Mouse (Mus musculus) stomach, embryonic 14.5 days (tissue): ENCODE results near the gene Slc17a2. TPM values are rescaled to one million over a fixed set of nuclear protein-coding genes. Genes with fewer than 3 reads are reported as not detected.

Experiments
- ATAC-seq: fragments of 200-750 bp; cut with Nextera tagmentation; 2 replicates; pipeline ENCODE4 v1.8.0; 2017; ENCODE audit warnings: low read depth, moderate TSS enrichment; ENCODE audit not compliant: insufficient number of reproducible peaks, insufficient read depth, low FRiP score
- H3K27ac ChIP-seq: fragments of 300-500 bp; sonication (generic); 2 replicates; pipeline ENCODE4 v1.5.1; 2014; ENCODE audit warnings: mild to moderate bottlenecking, low read length, moderate library complexity, mixed read lengths
- H3K27me3 ChIP-seq: fragments of 300-500 bp; sonication (generic); 2 replicates; pipeline ENCODE4 v1.6.1; 2014; ENCODE audit warnings: low read length, control low read depth, mixed read lengths; ENCODE audit not compliant: control insufficient read depth, insufficient read depth
- H3K36me3 ChIP-seq: fragments of 300-500 bp; sonication (generic); 2 replicates; pipeline ENCODE4 v1.6.1; 2014; ENCODE audit warnings: mild to moderate bottlenecking, control low read depth, low read length, moderate library complexity, mixed read lengths; ENCODE audit not compliant: control insufficient read depth, insufficient read depth
- H3K4me1 ChIP-seq: fragments of 300-500 bp; sonication (generic); 2 replicates; pipeline ENCODE4 v1.6.1; 2014; ENCODE audit warnings: low read length, control low read depth, mixed read lengths; ENCODE audit not compliant: control insufficient read depth, insufficient read depth
- H3K4me2 ChIP-seq: fragments of 300-500 bp; sonication (generic); replicated peaks from 2 replicates; pipeline ENCODE4 v1.6.1; 2014; ENCODE audit warnings: low read depth, low read length, control low read depth
- H3K4me3 ChIP-seq: fragments of 300-500 bp; sonication (generic); 2 replicates; pipeline ENCODE4 v1.5.1; 2014; ENCODE audit warnings: low read depth, low read length, control low read depth
- H3K9ac ChIP-seq: fragments of 300-500 bp; sonication (generic); replicated peaks from 2 replicates; pipeline ENCODE4 v1.6.1; 2014; ENCODE audit warnings: low read depth, mild to moderate bottlenecking, control low read depth, low read length, moderate library complexity, mixed read lengths
- H3K9me3 ChIP-seq: fragments of 300-500 bp; sonication (generic); 2 replicates; pipeline ENCODE4 v1.6.1; 2016; ENCODE audit warnings: low read depth, low read length, control low read depth; ENCODE audit not compliant: control insufficient read depth
- WGBS: fragments of 180-500 bp; shearing (Covaris S2); extraction: QIAGEN DNeasy Blood & Tissue Kit; methylation state at CpG from one replicate; pipeline ENCODE4 v1.1.7; 2014; 5-methylcytosine and 5-hydroxymethylcytosine counted together
- polyA plus RNA-seq: library from polyadenylated mRNA; unstranded; fragments of >200 nt; fragmentation: Nextera tagmentation; extraction: Ambion mirVana; gene quantifications from 2 replicates; pipeline ENCODE4 v1.2.1, GENCODE M21; 2014

The Slc17a2 gene
- polyA plus RNA-seq, 1 experiment from 2014 or later = 0.13 TPM

DNA sequence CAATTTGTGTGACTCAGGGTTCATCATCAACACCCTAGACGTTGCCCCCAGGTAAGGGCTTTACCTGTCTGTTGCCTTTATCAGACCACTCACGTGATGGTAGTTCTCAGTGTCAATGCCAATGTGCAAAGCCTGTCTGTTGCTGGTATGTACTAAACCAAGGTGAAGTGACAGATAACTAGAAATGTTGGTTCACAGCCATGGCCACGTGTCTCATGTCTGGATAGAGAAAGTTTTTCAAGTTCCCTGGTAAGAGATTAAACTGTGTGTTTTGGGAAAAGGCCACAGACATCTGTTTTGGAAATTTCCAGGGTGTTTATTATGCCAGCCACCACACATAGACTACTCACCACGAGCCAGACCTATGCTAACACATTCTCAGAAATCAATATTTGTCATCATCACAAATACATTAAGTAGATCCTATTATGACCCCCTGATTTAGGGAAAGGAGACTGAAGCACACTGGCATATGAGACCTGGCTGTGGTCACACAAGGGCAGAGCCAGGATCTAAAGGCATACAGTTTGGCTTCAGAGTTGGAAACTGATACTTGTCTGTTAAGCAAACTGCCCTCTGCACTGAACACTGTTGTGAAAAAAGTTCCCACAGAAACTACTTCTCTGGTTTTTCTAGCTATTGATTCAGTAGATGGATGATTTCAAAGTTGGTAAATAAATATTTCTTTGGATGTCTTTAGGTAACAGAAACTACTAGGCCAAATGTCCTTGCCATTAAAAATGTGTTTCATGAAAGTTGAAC lies 13.6 kb downstream of the Slc17a2 start:
- Histone ChIP-seq H3K4me2 (no peak overlapping the region), H3K27me3 (no peaks in the 10 kb centered on the region), H3K9ac (no peak overlapping the region), H3K9me3 (no peaks in the 10 kb centered on the region), H3K4me1 (no peaks in the 10 kb centered on the region), H3K27ac (no peak overlapping the region), H3K36me3 (no peaks in the 10 kb centered on the region), H3K4me3 (no peak overlapping the region)
- WGBS = 64% methylated on average over 4 of the region's 4 CpGs
- ATAC-seq = no peak

DNA sequence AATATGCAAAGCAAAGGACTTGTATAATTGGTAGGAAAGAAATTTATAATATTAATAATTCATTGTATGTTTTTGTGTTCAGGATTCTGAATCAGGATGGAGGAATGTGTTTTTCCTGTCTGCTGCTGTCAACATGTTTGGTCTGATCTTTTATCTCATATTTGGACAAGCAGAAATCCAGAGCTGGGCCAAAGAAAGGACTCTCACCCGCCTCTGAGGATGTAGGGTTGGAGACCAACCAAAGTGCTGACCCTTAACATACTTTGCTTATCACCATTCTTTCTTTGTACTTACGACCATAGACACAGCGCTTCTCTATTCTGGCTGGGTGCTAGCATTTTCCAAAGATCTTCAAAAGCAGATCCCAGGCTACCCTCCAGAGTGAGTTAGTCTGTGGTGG lies 15.4 kb downstream of the Slc17a2 start:
- WGBS = 73% methylated on average over 3 of the region's 3 CpGs
- no peaks in the 10 kb centered on the region for H3K36me3 ChIP-seq
- H3K4me3 ChIP-seq = no peak overlapping the region
- H3K27ac ChIP-seq = no peak overlapping the region
- no peak for ATAC-seq
- H3K4me2 ChIP-seq = no peak overlapping the region
- no peaks in the 10 kb centered on the region for H3K4me1 ChIP-seq
- no peak overlapping the region for H3K9ac ChIP-seq
- H3K9me3 ChIP-seq = no peaks in the 10 kb centered on the region
- H3K27me3 ChIP-seq = no peaks in the 10 kb centered on the region

- no peak overlapping the region for H3K4me2 ChIP-seq
- H3K4me3 ChIP-seq = no peak overlapping the region
- H3K36me3 ChIP-seq = no peaks in the 10 kb centered on the region
- H3K27ac ChIP-seq = no peak overlapping the region
- no peaks in the 10 kb centered on the region for H3K9me3 ChIP-seq
- 70% methylated on average over 3 of the region's 3 CpGs for WGBS
- H3K27me3 ChIP-seq = no peaks in the 10 kb centered on the region
- ATAC-seq = no peak
- no peak overlapping the region for H3K9ac ChIP-seq
- no peaks in the 10 kb centered on the region for H3K4me1 ChIP-seq
Measured at GRCm38 (mm10) chr13:23826606-23827005, 19.8 kb downstream of the Slc17a2 start.

GRCm38 (mm10) chr13:23833053-23833452 lies 26.3 kb downstream of the Slc17a2 start:
- 13% methylated on average over 6 of the region's 6 CpGs for WGBS
- no peak overlapping the region for H3K4me3 ChIP-seq

GRCm38 (mm10) chr13:23834836-23835235 lies 28.0 kb downstream of the Slc17a2 start:
- no peak overlapping the region for H3K4me2 ChIP-seq
- no peak overlapping the region for H3K4me3 ChIP-seq
- no peaks in the 10 kb centered on the region for H3K9me3 ChIP-seq
- no peak for ATAC-seq
- no peaks in the 10 kb centered on the region for H3K36me3 ChIP-seq
- 85% methylated on average over 5 of the region's 5 CpGs for whole genome bisulfite sequencing
- no peaks in the 10 kb centered on the region for H3K4me1 ChIP-seq
- H3K27me3 ChIP-seq = no peaks in the 10 kb centered on the region
- no peak overlapping the region for H3K9ac ChIP-seq
- H3K27ac ChIP-seq = no peak overlapping the region

More at GRCm38 (mm10) chr13:23833053-23833452, 26.3 kb downstream of the Slc17a2 start:
- H3K4me1 ChIP-seq = no peaks in the 10 kb centered on the region
- ATAC-seq = no peak
- no peak overlapping the region for H3K27ac ChIP-seq
- H3K9ac ChIP-seq = no peak overlapping the region
- no peak overlapping the region for H3K4me2 ChIP-seq
- no peaks in the 10 kb centered on the region for H3K9me3 ChIP-seq
- H3K27me3 ChIP-seq = no peaks in the 10 kb centered on the region
- no peaks in the 10 kb centered on the region for H3K36me3 ChIP-seq

GRCm38 (mm10) chr13:23836630-23837029 lies 29.8 kb downstream of the Slc17a2 start:
- Histone ChIP-seq H3K36me3 (no peaks in the 10 kb centered on the region), H3K9me3 (no peaks in the 10 kb centered on the region), H3K4me2 (no peak overlapping the region), H3K4me3 (no peak overlapping the region), H3K4me1 (no peaks in the 10 kb centered on the region), H3K27me3 (no peaks in the 10 kb centered on the region), H3K9ac (no peak overlapping the region), H3K27ac (no peak overlapping the region)
- 87% methylated on average over 5 of the region's 5 CpGs for WGBS
- no peak for ATAC-seq

- Histone ChIP-seq H3K9me3 (no peaks in the 10 kb centered on the region), H3K27ac (no peak within 1 kb of the TSS), H3K27me3 (no peaks in the 10 kb centered on the region), H3K4me3 (no peak within 1 kb of the TSS), H3K4me1 (no peaks in the 10 kb centered on the region), H3K4me2 (no peak within 1 kb of the TSS), H3K9ac (no peak within 1 kb of the TSS), H3K36me3 (no peaks in the 10 kb centered on the region)
- WGBS = 70% methylated on average over 2 of the region's 2 CpGs
- ATAC-seq = no peak
Measured at GRCm38 (mm10) chr13:23839308-23839707, 32.5 kb downstream of the Slc17a2 start, which contains the start of gene Slc17a3. Gene Slc17a3 (plus strand): TSS chr13:23839434.

DNA sequence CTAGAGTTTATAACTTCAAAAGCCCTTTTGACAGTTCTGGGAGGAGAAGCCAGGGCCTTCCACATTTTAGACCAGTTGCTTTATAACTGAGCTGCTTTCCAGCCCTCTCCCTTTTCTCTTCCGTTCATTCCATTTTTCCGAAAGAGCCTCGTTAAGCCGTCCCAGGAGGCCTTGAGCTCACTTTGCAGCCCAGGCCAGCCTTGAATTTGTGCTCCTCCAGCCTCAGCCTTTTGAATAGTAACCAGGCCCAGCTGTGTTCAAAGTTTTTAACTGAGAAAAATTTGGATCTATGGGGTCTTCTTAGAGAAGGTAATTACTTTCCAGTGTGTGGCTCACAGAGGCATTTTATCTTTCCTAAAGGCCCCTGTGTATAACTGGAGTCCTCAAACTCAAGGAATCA lies 39.1 kb downstream of the Slc17a2 start:
- H3K4me1 ChIP-seq = no peaks in the 10 kb centered on the region
- H3K4me3 ChIP-seq = no peak overlapping the region
- 87% methylated on average over 4 of the region's 4 CpGs for WGBS
- H3K27ac ChIP-seq = no peak overlapping the region
- no peak for ATAC-seq
- H3K36me3 ChIP-seq = no peaks in the 10 kb centered on the region
- H3K27me3 ChIP-seq = no peaks in the 10 kb centered on the region
- H3K9me3 ChIP-seq = no peaks in the 10 kb centered on the region
- no peak overlapping the region for H3K9ac ChIP-seq
- no peak overlapping the region for H3K4me2 ChIP-seq

GRCm38 (mm10) chr13:23849299-23849698 lies 42.5 kb downstream of the Slc17a2 start:
- Histone ChIP-seq H3K36me3 (no peaks in the 10 kb centered on the region), H3K9ac (no peak overlapping the region), H3K4me2 (no peak overlapping the region), H3K27ac (no peak overlapping the region), H3K4me3 (no peak overlapping the region), H3K9me3 (no peaks in the 10 kb centered on the region), H3K27me3 (no peaks in the 10 kb centered on the region), H3K4me1 (no peaks in the 10 kb centered on the region)
- no peak for ATAC-seq
- 78% methylated on average over 2 of the region's 2 CpGs for WGBS
